Mouse (Mus musculus): ENCODE measurements around the gene Gm11060. TPM values are rescaled to one million over a fixed set of nuclear protein-coding genes. Genes with fewer than 3 reads are reported as not detected.

Gene Gm11060
- total RNA-seq, 2 experiments from 2014 or later: not detected

DNA sequence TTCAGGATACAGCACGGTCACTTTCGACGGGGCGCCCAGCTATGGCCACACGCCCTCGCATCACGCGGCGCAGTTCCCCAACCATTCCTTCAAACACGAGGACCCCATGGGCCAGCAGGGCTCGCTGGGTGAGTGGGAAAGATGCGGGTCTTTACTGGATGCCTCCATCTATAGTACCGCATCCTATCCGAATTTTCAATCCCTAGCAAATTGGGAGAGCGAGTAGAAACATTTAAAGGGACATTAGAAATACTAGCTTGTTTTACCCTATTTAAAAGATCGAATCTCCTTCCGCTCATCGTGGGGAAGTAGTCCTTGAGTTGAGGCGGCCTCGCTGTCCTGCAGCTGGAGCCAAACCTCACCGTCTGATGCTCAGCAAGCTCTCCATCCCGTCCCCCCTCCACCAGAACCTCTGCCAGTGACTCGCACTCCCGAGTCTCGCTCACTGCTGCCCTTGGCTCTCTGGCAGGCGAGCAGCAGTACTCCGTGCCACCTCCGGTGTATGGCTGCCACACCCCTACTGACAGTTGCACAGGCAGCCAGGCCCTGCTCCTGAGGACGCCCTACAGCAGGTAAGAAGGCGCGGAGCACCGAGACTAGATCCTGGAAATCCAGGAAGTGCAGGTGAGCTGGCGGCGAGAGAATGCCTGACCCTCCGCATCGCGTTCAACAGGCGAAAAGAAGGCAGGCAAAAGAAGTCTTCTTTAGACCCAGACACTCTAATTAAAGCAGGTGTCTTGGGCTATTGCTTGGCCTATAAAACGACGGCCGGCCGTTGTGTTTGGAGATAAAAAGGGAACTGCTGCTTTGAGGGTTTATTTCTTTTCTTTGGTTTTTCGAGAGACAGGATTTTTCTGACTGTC is 41.3 kb downstream of the Gm11060 start:
- no peak for DNase-seq (ENCODE audit: low spot score in 2 of 2)
- intact Hi-C loops (cut with DNase I): loop anchor here (10.0 kb wide), 1 partner anchor 952 kb away; no protein-coding TSS in a partner anchor

DNA sequence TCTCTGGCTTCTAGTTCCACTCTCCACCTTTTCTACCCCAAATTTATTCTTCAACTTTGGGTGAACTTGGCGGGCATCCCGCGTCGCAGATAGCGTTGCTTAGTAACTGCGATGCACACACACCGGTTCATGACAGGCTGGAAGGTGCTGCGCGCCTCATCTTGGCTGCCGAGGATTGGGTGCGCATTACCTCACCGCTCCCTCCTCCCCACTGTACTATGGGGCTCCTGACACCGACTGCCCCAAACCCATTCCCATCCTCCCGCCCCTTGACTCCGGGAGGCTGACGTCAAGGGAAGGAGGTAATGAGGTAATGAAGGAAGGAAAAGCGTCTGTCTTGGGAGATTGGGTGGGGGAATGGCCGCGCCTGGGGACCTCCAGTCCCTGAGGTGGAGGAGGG is 42.5 kb downstream of the Gm11060 start:
- no peak for DNase-seq (ENCODE audit: low spot score in 2 of 2)
- intact Hi-C loops (cut with DNase I): loop anchor here (10.0 kb wide), 1 partner anchor 951 kb away; no protein-coding TSS in a partner anchor

GRCm38 (mm10) chr2:105139471-105139870 is 47.7 kb downstream of the Gm11060 start:
- DNase-seq (ENCODE audit: low spot score in 2 of 2): no peak
- intact Hi-C loops (cut with DNase I): loop anchor here (10.0 kb wide), 1 partner anchor 945 kb away; no protein-coding TSS in a partner anchor

DNA sequence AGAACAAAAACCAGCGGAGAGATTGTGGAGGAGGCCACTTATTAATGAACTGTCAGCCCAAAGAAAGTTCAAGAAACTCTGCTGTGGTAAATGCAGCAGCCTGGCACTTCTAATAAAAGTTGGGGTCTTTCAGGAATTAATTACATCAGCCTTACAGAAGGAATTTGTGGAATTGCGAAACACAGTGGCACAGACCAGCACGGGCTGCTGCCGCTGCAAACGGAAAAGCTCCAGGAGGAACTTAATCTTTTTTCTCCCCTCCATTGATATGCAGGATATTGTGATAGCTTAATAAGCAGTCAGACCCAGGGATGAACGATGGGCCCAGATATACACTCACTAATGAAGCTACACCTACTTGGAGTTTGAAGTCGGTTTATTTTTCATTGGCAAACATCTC is 49.6 kb downstream of the Gm11060 start:
- intact Hi-C loops (cut with DNase I): no loop called here
- no peak for DNase-seq (ENCODE audit: low spot score in 2 of 2)

Other genes starting within 250 kb of the Gm11060 start
- gene Prrg4, start 242.1 kb upstream of the Gm11060 start, total RNA-seq (2021): under 1 TPM; 0.25 to 0.48 TPM
- gene Ccdc73, start 224.2 kb upstream of the Gm11060 start, total RNA-seq (2021): not detected
- 10 to 100 TPM; 84.7 to 88.2 TPM for gene Eif3m, start 74.9 kb upstream of the Gm11060 start, total RNA-seq (2021)
- gene Wt1, start 34.5 kb downstream of the Gm11060 start, total RNA-seq (2021): under 1 TPM; 0.30 to 0.32 TPM
- not detected for gene Them7, start 132.3 kb downstream of the Gm11060 start, total RNA-seq (2021)